Mouse (Mus musculus) neural tube, embryonic 10.5 days (tissue): ENCODE data around the gene AC140267.1.
A peak's percentile ranks its signal among the peaks of the same experiment; 100 is the strongest.

Source experiments
- DNase-seq: peaks from one replicate; pipeline ENCODE4 v3.0.0-alpha.2; 2017; ENCODE audit warnings: low spot score; ENCODE audit errors: extremely low spot score

Gene AC140267.1

GRCm38 (mm10) chr15:80263610-80264575, 28.3 kb downstream of the AC140267.1 start, which contains the start of gene Rps19bp1:
TSS of gene Rps19bp1 (minus strand) at chr15:80264315.
- peak; percentile 90 for DNase-seq

- DNase-seq, result peak; percentile 59
Observed at GRCm38 (mm10) chr15:80266281-80266680, 30.6 kb downstream of the AC140267.1 start.

- no peak for DNase-seq
Observed at GRCm38 (mm10) chr15:80271858-80272396, 36.3 kb downstream of the AC140267.1 start.

- no peak for DNase-seq
Observed at GRCm38 (mm10) chr15:80277107-80277506, 41.5 kb downstream of the AC140267.1 start.

DNA sequence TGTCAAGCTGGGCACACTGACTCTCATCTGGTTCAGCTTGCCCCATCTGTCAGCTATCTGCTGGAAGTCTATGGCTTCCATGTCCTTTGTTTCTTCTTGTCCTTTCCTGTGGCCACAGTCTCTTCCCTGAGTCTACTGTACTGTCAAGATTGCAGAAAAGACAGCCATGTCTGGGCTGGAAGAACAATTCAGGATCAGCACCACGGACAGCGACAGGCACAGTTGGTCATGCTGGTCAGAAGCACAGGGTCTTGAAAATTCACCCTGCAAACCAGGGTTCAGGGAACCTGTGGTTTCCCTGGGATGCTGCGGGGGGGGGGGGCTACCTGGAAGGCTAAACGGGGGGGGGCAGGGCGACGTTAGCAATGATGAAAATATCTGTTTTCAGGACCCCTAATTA, 42.0 kb downstream of the AC140267.1 start:
- DNase-seq, result peak; percentile 81

DNA sequence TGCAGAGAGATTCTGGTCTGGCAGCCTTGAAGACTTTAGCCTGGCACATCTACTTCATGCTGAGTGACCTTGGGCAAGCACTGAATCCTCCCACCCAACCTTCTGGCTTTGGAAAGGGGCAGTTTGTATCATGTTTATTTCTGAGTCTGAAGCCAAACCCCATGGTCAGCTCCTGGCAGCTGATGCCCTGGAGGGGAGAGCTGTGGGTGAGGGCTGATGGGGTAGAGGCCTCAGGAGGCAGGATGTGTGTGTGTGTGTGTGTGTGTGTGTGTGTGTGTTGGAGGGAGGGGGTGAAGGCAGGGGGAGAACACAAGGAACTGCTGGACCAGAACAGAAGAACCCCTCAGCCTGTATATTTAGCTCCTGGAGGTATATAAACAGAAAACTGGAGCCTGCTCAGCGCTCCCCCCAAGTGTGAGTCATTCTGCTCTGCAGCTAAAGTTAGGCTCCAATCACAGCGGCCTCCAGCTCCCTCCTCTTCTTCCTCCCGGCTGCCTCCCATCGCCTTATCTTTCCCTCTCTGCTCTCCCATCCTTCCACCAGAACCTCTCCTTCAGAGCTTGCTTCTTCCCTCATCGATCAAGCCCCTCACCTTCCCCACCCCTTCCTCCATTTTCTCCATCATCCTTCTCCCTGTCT, 42.6 kb downstream of the AC140267.1 start:
- DNase-seq, result no peak

DNA sequence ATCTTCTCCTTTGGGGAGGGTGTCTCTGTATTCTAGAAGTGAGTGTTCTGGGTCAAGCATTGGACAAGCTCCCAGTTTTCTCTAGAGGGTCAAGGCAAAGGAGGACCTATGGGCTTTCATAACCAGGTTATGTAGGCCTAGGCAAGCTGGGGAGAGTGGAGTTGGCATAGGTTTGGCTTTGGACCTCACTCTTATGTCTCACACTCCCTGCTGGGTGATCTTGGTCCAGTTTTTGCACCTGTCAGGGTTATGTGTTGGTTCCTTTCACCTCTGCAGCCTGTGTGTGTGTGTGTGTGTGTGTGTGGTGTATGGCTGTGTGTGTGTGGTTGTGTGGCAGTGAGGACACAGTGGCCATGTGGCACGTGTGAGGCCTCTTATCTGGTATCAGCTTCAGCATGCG, 43.4 kb downstream of the AC140267.1 start:
- DNase-seq, result no peak

GRCm38 (mm10) chr15:80280646-80281045, 45.0 kb downstream of the AC140267.1 start:
- peak; percentile 70 for DNase-seq
